Mouse (Mus musculus) layer of hippocampus, adult 18-20 months (tissue): ENCODE measurements at regions not wholly inside any gene's neighbourhood (a gene's known extent, or its start where the extent isn't known, plus 50 kb on each side); places are given as distances from the start of the nearest gene placed in this dataset.
A peak's percentile ranks its signal among the peaks of the same experiment; 100 is the strongest.

Experiments
- DNase-seq, 2 experiments: peaks; one replicate each; pipeline ENCODE4 v3.0.0; 2022; ENCODE audit warnings: low spot score in 2 of 2

- DNase-seq, result no peak
These were observed 142.0 kb upstream of the Tut7 start for GRCm38 (mm10) chr13:59964981-59965380.

- no peak for DNase-seq
These were observed 140.0 kb upstream of the Tut7 start for GRCm38 (mm10) chr13:59962676-59963664.

DNA sequence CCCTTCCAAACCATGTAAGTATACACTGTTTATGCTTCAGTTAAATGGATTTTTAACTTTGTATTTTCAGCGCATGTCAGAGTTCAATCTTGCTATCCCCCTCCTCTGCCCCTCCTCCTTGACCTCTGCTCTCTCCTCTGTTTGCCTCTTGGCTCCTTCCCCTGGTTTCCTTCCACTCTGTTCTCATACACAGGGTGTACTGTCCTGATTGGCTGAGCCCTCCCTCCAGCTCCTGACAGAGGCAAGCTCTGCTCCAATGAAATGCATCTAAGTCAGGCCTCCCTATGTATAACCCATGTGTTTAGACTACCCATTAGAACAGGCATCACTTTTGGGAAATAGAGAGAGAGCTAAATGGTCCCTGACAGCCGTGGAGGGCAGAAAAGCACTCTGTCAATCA is 133.5 kb upstream of the Tut7 start:
- DNase-seq, result no peak

GRCm38 (mm10) chr13:59952809-59953208 is 129.9 kb upstream of the Tut7 start:
- no peak for DNase-seq

- no peak for DNase-seq
These were observed 129.2 kb upstream of the Tut7 start for GRCm38 (mm10) chr13:59952116-59952515.

DNA sequence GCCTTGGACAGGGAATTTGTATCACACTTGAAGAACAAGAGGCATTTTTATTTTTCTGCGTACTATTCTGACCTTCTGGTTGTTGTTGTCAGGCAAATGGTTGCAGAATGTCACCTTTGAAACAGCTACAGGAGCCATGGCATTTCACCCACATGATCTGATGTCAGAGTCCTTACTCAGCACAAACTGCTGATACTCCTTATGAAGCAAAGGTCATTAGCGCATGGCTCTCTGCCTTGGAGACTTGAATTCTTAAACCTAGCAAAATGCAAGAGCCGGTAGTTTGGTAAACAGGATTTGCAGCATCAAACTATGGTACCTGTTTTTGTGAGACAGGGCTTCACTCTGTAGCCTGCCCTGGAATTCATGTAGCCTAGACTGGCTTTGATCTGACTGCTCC is 127.3 kb upstream of the Tut7 start:
- DNase-seq, result no peak

- no peak for DNase-seq
These were observed 126.5 kb upstream of the Tut7 start for GRCm38 (mm10) chr13:59949471-59949870.

DNA sequence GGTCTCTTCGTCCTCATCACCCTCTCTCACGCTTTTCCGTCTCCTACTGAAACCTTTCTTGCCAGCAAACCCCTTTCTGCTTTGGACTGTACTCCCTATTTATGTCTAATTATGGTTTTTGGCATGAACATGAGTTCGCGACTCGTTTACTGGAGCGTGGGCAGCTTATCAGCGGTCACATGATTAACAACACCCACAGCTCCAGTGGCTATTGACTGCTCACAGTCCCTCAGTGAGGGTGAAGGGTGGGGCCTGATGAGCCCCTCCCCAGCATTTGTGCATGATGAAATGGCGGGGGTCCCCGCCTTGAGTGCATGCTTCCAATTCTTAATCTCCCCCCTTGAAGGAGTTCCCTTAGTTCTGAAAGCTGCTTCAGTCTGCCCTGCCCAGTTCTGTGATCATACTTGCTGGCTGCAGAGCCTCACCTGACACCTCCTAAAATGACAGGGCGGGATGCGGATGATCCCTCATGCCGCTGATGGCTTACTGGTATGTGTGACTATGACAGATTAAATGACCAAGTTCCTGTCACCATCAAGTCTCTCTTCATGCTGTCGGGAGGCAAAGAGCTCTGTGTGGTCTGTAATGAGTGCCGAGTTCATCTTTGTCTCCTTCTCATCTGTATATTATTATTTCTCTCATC is 125.7 kb upstream of the Tut7 start:
- DNase-seq, result peak in 1 of 2 experiments; percentile 50

GRCm38 (mm10) chr13:59947461-59947860 is 124.5 kb upstream of the Tut7 start:
- no peak for DNase-seq

GRCm38 (mm10) chr13:59946509-59946908 is 123.6 kb upstream of the Tut7 start:
- no peak for DNase-seq

- no peak for DNase-seq
These were observed 122.7 kb upstream of the Tut7 start for GRCm38 (mm10) chr13:59945631-59946030.

GRCm38 (mm10) chr13:59943602-59944140 is 120.7 kb upstream of the Tut7 start:
- no peak for DNase-seq

- no peak for DNase-seq
These were observed 120.1 kb upstream of the Tut7 start for GRCm38 (mm10) chr13:59943020-59943419.

DNA sequence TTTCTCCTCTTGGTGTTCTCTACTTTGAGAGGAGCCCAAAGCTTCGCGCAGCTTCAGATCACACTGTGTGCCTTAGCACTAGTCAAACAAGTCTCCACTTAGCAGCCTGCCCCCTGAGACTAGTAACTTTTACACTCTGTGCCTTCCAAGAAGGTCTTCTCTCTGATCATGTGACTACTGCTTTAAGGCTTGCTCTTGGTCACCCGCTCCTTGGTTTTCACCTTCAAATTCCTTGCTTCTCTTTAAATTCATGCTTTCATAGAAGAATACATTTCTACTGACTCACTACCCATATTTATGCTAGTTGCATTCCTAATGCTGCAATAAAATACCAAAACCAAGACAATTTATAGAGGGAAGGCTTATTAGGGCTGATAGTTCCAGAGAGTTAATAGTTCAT is 118.6 kb upstream of the Tut7 start:
- DNase-seq, result no peak

GRCm38 (mm10) chr13:59940414-59941205 is 117.7 kb upstream of the Tut7 start:
- no peak for DNase-seq

GRCm38 (mm10) chr13:59939886-59940285 is 116.9 kb upstream of the Tut7 start:
- no peak for DNase-seq

- no peak for DNase-seq
These were observed 114.2 kb upstream of the Tut7 start for GRCm38 (mm10) chr13:59937147-59937546.

GRCm38 (mm10) chr13:59934556-59934955 is 111.6 kb upstream of the Tut7 start:
- peak in 1 of 2 experiments; percentile 20 for DNase-seq

- no peak for DNase-seq
These were observed 111.1 kb upstream of the Tut7 start for GRCm38 (mm10) chr13:59934093-59934492.

DNA sequence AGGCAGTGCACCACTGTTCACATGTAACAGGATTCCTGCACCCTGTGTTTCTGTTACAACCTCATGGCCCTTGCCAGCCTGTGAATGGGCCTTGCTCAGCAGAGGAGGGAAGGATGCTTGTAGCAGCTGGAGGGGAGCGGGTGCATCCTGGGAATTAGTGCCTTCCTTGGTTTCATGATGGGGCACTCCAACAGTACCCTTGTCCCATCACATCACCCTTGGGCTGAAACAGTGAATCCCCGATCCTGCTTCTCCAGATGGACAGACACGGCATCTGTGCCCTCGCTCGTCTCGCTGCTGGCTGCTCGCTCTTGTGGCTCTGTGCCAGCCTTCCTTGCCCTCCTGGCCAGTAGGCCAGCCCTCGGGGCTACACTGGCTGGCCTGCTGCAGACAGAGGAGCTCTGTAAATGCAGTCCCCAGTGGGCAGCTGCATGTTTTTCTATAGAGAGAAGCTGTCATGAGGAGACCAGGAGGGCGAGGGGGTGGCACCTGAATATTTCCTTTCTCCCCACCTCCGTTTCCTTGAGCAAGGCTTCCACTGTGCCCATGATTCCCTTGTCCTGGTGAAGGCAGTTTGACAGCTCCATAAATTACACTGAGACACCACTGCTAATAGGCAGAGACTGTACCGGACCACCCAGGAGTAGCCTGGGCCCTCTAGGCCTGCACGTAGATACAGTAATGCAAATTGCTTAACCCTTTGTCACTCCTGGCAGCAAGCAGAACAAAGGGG is 104.6 kb upstream of the Tut7 start:
- peak in 1 of 2 experiments; percentile 7 for DNase-seq
